Mouse (Mus musculus): ENCODE results near the gene Mcl1. TPM values are rescaled to one million over a fixed set of nuclear protein-coding genes. Genes with fewer than 3 reads are reported as not detected.

Mcl1 gene
- total RNA-seq, 2 experiments from 2014 or later: 110 to 123 TPM

GRCm38 (mm10) chr3:95631304-95631703 lies 27.3 kb upstream of the Mcl1 start:
- intact Hi-C loops (cut with DNase I): loop anchor here (5.0 kb wide), 3 partner anchors 101 to 141 kb away; no protein-coding TSS in a partner anchor
- no peak for TF ChIP-seq CTCF (IDR thresholded peaks at IDR 0.05)

GRCm38 (mm10) chr3:95632648-95633588 lies 25.7 kb upstream of the Mcl1 start:
- no peak overlapping the region for H3K4me3 ChIP-seq
- intact Hi-C loops (cut with DNase I): loop anchor here (1.0 to 5.0 kb wide), 4 partner anchors 42 to 139 kb away; no protein-coding TSS in a partner anchor
- no peak for DNase-seq
- H3K27ac ChIP-seq: peak overlapping the region; percentile 75
- peak; percentile 78 for TF ChIP-seq CTCF (IDR thresholded peaks at IDR 0.05)

More at GRCm38 (mm10) chr3:95631304-95631703, 27.3 kb upstream of the Mcl1 start:
- no peak for DNase-seq
- no peak overlapping the region for H3K4me3 ChIP-seq
- H3K27ac ChIP-seq: peak overlapping the region; percentile 16; the same call in 1 of the 2 replicates

GRCm38 (mm10) chr3:95635636-95636035 lies 23.0 kb upstream of the Mcl1 start:
- DNase-seq: no peak
- no peak overlapping the region for H3K4me3 ChIP-seq
- no peak for TF ChIP-seq CTCF (IDR thresholded peaks at IDR 0.05)
- intact Hi-C loops (cut with DNase I): no loop called here
- H3K27ac ChIP-seq: peak overlapping the region; percentile 36; the same call in 1 of the 2 replicates

GRCm38 (mm10) chr3:95636072-95636471 lies 22.5 kb upstream of the Mcl1 start:
- no peak overlapping the region for H3K4me3 ChIP-seq
- intact Hi-C loops (cut with DNase I): no loop called here
- no peak for DNase-seq
- H3K27ac ChIP-seq: peak overlapping the region; percentile 36; the same call in 1 of the 2 replicates
- no peak for TF ChIP-seq CTCF (IDR thresholded peaks at IDR 0.05)

- intact Hi-C loops (cut with DNase I): no loop called here
- no peak overlapping the region for H3K27ac ChIP-seq
- no peak for DNase-seq
- no peak overlapping the region for H3K4me3 ChIP-seq
- TF ChIP-seq CTCF (IDR thresholded peaks at IDR 0.05): peak; percentile 42
These were observed 18.9 kb upstream of the Mcl1 start for GRCm38 (mm10) chr3:95639694-95640093.

- Histone ChIP-seq H3K27ac (no peak overlapping the region), H3K4me3 (no peak overlapping the region)
- DNase-seq: no peak
- intact Hi-C loops (cut with DNase I): no loop called here
- TF ChIP-seq CTCF (IDR thresholded peaks at IDR 0.05): no peak
These were observed 15.5 kb upstream of the Mcl1 start for GRCm38 (mm10) chr3:95643097-95643496.

GRCm38 (mm10) chr3:95645313-95646235 lies 13.0 kb upstream of the Mcl1 start:
- DNase-seq: no peak
- intact Hi-C loops (cut with DNase I): no loop called here
- peak overlapping the region; percentile 57 for H3K27ac ChIP-seq
- no peak overlapping the region for H3K4me3 ChIP-seq
- no peak for TF ChIP-seq CTCF (IDR thresholded peaks at IDR 0.05)

- H3K27ac ChIP-seq: no peak overlapping the region
- intact Hi-C loops (cut with DNase I): no loop called here
- H3K4me3 ChIP-seq: no peak overlapping the region
- TF ChIP-seq CTCF (IDR thresholded peaks at IDR 0.05): no peak
- DNase-seq: no peak
These were observed 10.6 kb upstream of the Mcl1 start for GRCm38 (mm10) chr3:95648016-95648415.

- Histone ChIP-seq H3K27ac (peak overlapping the region; percentile 88), H3K4me3 (peak overlapping the region; percentile 34)
- intact Hi-C loops (cut with DNase I): no loop called here
- DNase-seq: peak; percentile 68
- TF ChIP-seq CTCF (IDR thresholded peaks at IDR 0.05): no peak
These were observed 8.1 kb upstream of the Mcl1 start for GRCm38 (mm10) chr3:95650276-95651032.

GRCm38 (mm10) chr3:95651033-95651373 lies 7.6 kb upstream of the Mcl1 start:
- intact Hi-C loops (cut with DNase I): no loop called here
- no peak for DNase-seq
- H3K27ac ChIP-seq: peak overlapping the region; percentile 88
- no peak for TF ChIP-seq CTCF (IDR thresholded peaks at IDR 0.05)
- H3K4me3 ChIP-seq: peak overlapping the region; percentile 34

- Histone ChIP-seq H3K4me3 (no peak overlapping the region), H3K27ac (peak overlapping the region; percentile 88)
- intact Hi-C loops (cut with DNase I): no loop called here
- DNase-seq: no peak
- no peak for TF ChIP-seq CTCF (IDR thresholded peaks at IDR 0.05)
These were observed 7.0 kb upstream of the Mcl1 start for GRCm38 (mm10) chr3:95651391-95652203.

Data from gastrocnemius, adult 2 months (tissue).